Mouse (Mus musculus) inflammation-experienced regulatory T-cells, adult 6 months (primary cell): ENCODE results near the gene Rassf5. TPM values are rescaled to one million over a fixed set of nuclear protein-coding genes. Genes with fewer than 3 reads are reported as not detected.

Source experiments
- ATAC-seq: one replicate; pipeline ENCODE4 v1.8.0; 2017
- polyA plus RNA-seq, 3 experiments: library from polyadenylated mRNA; unstranded; fragments of 100-300 nt; shearing (Covaris generic); gene quantifications; one replicate each; pipeline ENCODE4 v1.2.1; 2017

Rassf5 gene
- polyA plus RNA-seq, 3 experiments from 2014 or later, result 267 to 383 (median 370) TPM

DNA sequence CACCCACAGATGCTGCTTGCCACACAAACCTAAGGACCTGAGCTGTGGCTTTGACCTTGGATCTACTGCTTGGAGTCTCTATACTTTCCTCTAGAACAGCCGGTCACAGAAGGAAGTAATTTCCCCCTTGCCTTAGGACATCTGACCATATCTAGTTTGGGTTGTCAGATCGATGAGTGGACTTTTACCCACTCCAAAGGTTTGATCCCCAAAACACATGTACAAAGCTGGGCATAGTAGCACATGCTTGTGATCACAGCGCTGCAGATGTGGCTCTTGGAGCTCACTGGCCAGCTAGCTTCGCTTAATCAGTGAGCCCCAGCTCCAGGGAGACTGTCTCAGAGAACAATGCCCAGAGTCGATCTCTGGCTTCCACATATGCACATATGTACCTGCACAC, 37.0 kb downstream of the Rassf5 start:
- no peak for ATAC-seq

DNA sequence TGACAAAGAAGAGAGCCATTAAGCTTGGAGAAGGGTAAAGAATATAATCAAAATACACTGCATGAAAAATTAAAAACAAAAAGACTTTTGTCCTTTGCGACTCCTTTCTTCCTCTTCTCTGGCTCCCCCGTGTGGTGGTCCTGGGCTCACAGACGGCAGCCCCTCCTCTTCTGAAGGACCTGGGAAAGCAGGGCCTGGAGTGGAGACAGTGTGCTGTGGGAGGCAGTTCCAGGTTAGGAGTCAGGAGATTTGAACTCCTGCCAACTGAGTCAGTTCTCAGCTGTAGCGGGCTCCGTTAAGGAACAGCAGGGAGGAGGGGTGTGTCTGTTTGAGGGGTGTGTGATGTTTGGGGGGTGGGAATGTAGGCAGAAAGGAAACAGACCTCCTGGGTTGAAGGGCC, 37.5 kb downstream of the Rassf5 start:
- ATAC-seq, result no peak

- no peak for ATAC-seq
Measured at GRCm38 (mm10) chr1:131206342-131206741, 38.7 kb downstream of the Rassf5 start.

GRCm38 (mm10) chr1:131204461-131204860, 40.6 kb downstream of the Rassf5 start:
- peak; percentile 76 for ATAC-seq

DNA sequence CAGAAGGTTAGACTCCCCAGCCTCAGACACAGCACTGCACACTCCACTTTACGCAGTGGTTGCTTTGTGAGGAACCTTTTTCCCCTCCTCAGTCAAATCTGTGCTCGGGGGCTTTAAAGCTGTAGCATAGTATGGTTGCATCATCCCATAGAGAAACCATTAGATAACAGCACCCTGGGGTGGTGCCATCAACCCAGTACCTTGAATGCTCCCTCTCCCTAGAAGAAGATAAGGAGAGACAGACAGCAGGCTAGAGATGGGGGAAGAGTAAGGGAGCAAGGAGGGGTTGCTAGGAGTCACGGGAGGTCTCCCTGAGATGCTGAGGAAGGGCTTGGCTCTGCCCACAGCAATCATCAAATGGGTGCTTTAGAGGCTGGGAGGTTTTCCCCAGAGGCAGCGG, 43.7 kb downstream of the Rassf5 start:
- ATAC-seq, result no peak

GRCm38 (mm10) chr1:131200588-131200987, 44.5 kb downstream of the Rassf5 start:
- ATAC-seq, result no peak

DNA sequence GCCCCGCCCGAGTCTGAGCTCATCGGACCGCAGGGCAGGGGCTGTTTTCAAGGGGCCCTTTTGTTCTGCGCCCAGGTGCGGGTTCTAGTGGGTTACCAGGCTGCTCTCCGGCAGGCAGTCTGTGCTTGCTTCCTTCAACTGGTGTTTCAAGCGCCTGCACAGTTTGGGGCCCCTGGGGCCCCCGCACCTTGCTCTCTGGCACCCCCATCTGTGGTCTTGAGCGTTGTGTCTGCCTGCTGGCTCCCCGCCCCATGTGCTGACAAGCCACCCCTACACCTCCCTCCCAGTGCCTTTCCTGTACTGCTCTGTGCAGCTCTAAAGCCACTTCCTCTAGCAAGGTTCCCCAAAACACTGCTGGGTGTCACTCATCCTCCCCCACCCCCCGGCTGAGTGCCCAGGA, 45.1 kb downstream of the Rassf5 start:
- peak; percentile 83 for ATAC-seq

- ATAC-seq, result peak; percentile 25
Measured at GRCm38 (mm10) chr1:131199118-131199821, 45.8 kb downstream of the Rassf5 start.

- no peak for ATAC-seq
Measured at GRCm38 (mm10) chr1:131198417-131198960, 46.6 kb downstream of the Rassf5 start.

DNA sequence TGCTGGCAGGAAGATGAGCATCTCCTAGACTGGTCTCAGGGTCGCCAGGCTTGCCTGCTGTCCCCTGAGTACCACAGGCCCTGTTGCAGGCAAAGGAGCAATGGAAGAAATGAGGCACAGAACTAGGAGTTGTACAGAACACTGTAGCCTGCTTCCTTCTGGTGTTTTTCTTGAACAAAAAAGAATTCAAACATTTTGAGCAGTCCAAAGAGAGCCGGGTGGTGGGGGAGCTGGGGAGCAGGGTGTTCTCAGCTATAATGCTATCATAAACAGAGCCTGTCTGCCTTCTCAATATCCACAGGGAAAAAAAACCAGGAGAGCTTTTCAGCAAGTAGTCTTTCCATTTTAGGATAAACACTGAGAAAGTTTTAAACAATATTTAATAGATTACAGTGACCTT, 49.0 kb downstream of the Rassf5 start:
- no peak for ATAC-seq

DNA sequence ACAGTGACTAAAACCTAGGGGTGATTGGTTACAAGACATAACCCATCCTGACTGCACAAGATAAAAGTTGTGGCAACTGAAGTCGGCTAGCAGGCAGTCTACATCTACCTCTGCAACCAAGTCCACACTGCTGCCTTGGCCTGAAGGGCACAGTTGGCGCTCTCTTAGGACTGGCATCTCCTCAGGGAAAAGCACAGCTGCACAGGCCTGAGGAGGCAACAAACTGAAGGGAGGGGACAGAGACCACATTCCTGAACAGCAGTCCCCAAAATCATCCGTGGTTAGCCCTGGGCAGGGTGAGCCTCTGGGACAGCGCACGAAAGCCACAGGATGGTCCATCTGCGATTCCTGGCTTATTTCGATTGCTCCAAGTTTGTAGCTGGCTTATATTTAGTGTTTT, 49.4 kb downstream of the Rassf5 start:
- no peak for ATAC-seq

- no peak for ATAC-seq
Measured at GRCm38 (mm10) chr1:131193746-131194145, 51.3 kb downstream of the Rassf5 start.

- peak; percentile 12 for ATAC-seq
Measured at GRCm38 (mm10) chr1:131188655-131189054, 56.4 kb downstream of the Rassf5 start.

DNA sequence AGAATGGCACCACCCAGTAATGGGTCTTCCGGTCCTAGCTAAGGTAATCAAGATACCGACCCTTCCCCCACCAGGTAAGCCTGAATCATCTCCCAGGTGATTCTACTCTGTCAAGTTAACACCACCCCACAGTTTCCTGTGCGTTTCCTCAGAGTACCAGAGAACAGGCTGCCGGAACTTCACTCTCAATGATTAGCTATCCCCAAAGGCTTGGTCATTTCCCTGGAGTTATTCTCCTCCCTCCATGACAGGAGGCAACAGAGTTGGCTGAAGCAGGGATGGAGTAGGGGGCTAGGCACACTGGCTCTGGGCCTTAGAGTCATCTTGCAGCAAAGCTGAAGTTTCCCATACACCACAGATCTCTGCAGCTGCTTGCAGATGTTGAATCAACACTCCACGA, 57.2 kb downstream of the Rassf5 start:
- peak; percentile 27 for ATAC-seq

- ATAC-seq, result no peak
Measured at GRCm38 (mm10) chr1:131186995-131187394, 58.1 kb downstream of the Rassf5 start.

DNA sequence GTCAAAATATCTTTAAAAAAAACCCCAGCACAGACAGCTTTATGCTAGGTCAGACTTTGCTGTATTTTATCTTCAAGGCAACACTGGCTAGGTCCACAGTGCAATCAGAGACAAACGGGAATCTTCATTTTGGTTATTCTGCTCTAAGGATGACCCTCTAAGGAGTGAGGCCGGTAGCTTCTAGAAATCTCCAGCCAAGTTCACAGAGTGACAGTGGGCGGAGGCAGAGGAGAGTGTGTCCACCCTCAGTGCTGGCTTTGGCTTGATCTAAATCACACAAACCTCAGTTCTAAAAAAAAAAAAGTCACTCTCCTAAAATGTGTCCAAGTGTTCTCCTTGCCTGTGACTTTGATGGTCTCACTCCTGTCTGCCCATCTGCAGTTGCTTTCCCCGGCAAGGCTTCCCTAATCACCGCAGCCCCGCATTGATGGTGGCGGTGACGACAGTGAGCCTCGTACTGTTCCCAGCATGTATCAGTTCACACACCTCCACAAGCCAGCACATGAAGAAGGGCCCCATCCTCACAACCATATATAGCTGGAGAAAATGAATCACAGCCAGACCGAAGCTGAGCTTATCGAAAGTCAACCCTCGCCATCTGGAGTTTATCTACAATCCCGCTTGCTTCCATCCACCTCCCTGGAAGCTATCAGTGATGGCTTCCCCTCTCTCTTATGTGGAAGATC, 59.1 kb downstream of the Rassf5 start:
- peak; percentile 13 for ATAC-seq

DNA sequence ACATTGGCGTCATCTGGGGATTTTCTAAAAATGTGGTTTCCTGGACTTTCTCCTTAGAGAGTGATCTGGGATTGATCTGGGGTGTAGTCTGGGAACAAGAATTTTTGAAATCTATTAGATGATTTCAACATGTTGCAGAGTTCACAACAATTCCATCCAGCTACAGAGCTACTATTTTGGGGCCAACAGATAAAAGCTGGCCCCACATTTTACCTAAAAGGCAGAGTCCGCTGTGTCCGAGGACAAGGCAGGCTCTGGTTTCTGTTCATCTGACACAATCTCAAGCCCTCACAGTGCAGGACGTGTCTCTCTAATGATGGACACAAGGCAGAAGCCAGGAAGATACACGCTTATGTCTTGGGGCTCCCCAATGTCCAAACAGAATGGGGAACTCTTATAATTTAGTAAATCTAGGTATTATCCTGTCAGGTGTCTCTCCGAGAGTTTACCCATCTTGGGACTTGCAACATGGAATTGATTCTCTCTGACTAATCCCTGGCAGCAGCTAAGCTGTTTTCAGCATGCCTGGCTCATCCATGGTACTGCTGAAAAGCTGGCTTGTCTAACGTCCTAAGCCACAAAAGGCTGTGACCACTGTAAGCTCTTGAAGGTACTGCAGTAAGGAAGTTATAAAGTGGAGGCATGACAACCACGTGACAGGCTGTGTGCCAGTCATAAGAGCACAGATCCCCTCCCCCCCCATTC, 60.0 kb downstream of the Rassf5 start:
- ATAC-seq, result no peak

DNA sequence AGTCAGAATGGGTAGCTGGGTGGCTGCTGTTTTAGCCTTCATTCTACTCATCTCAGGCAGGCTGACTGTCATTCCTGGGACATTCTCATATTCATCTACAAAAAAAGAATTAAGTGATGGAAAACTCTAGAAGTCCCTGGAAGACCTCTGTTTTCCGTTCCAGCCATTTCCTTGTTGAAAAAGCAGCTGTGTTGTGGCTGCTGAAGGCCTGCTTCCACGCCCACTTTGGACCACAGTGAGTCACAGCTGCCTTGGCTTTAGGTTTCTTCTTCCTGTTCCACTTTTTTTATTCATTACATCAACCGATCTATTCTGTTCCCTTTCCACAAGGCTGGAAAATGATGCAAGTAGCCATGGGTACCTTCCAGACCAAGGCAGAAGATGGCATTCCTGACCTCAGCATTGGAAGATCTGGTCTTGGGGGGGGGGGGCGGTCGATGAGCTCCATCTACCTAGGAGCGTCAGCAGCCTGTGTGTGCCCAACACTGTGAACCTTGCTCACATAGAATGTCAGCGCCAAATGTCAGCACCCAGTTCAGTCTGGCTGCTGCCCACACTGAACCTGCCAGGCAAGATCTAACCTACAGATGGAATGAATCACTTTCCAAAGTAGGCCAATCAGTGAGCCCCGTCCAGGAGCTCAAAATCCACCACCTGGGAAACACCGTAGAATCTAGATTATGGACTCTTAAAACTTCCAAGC, 60.7 kb downstream of the Rassf5 start:
- peak; percentile 53 for ATAC-seq

DNA sequence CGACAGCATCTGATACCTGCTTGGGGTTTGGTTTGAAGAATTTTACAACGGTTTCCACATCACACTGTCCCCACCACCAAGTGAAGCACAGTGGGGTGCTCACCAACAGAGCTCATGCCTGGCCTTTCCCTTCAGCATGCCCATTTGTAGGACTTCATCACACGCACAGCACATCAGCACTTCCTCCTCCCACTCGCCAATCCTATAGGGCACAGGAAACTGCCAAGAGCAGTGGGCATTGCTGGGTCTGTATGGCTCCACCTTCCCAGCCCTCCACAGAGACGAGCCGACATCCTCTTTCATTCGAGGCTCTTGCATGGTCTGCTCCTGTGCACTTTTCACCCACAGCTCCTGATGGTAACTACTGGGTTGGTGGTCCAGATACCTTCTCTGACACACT, 61.9 kb downstream of the Rassf5 start:
- peak; percentile 39 for ATAC-seq

GRCm38 (mm10) chr1:131181642-131182527, 63.2 kb downstream of the Rassf5 start:
- ATAC-seq, result peak; percentile 52

- ATAC-seq, result no peak
Measured at GRCm38 (mm10) chr1:131180386-131180785, 64.7 kb downstream of the Rassf5 start.

- ATAC-seq, result no peak
Measured at GRCm38 (mm10) chr1:131178083-131178482, 67.0 kb downstream of the Rassf5 start.
